Mouse (Mus musculus) v-Abl transformed pro-B cells (cell line): ENCODE results near the gene Gm15128.
"Not testable (repeated sequence)": the region's sequence is repeated elsewhere in the genome, so short reads cannot be mapped to it uniquely, and the experiment has no call there.

Source experiments
- in situ Hi-C, 2 experiments: fragments of 400-800 bp; cut with MboI; formaldehyde crosslinking; loops; one replicate each; pipeline ENCODE4 v1.15.1; 2025; ENCODE audit not compliant: unreplicated experiment in 2 of 2

Gm15128 gene

GRCm38 (mm10) chrX:147765691-147766090, at the start of gene Gm15128:
Gm15128 (plus strand) TSS chrX:147765991.
- in situ Hi-C loops = not testable (repeated sequence)
